Mouse (Mus musculus) cerebral cortex, adult 2 months (tissue): ENCODE data around the gene Prickle4.

Source experiments
- WGBS: fragments of 180-500 bp; shearing (Covaris S2); methylation state at CpG from one replicate; pipeline ENCODE4 v1.1.7; 2018; 5-methylcytosine and 5-hydroxymethylcytosine counted together

Prickle4 gene

DNA sequence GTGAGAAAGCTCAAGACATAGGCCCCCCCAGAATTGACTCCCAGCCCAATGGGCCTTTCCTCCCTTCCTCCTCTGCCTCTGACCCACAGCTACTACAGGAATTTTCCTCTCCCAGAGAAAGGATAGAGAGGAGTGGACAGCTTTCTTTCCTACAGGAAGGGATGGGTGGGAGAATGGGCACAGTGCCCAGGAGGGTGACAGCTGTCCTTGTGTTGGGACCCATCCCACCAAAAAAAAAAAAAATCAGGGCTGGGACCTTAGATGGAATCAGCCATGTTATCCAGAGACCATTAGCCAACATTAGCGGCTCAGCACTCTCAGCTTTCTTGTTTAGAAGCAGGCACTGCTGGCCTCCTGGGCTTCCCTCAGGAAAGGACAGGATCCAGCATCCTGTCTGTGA, 11.7 kb upstream of the Prickle4 start:
- 81% methylated on average over 1 of the region's 1 CpGs for WGBS

DNA sequence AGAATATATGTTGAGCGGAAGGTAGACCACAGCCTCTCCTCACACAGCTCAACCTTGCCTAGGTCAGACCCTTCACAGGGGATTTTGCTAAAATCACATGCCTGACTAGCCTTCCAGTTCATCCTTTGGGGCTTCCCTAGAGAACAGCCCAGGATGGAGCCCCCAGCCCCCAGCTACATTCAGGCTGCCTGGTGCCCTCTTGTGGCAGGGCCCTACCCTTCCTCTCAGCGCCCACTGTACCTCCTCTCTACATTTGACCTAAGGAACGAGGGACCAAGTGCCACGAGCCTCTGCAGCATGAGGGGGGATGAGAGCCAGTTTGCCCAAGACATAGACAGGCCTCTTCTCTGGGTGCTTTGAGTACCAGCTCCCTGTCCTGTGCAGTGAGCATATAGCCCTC, 10.2 kb upstream of the Prickle4 start:
- WGBS = 93% methylated on average over 4 of the region's 4 CpGs

DNA sequence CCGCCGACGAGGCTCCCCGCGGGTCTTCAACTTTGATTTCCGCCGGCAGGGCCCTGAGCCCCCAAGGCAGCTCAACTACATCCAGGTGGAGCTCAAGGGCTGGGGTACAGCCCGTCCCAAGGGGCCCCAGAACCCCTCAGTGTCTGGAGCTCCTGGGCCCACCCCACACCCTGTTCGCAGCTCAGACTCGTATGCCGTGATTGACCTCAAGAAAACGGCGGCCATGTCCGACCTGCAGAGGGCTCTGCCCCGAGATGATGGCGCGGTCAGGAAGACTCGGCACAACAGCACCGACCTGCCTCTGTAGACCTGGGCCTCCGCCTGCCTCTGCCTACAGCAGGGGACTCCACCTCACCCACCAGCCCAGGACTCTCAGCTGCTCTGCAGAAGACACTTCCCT, 9.0 kb upstream of the Prickle4 start:
- 66% methylated on average over 20 of the region's 20 CpGs for WGBS

DNA sequence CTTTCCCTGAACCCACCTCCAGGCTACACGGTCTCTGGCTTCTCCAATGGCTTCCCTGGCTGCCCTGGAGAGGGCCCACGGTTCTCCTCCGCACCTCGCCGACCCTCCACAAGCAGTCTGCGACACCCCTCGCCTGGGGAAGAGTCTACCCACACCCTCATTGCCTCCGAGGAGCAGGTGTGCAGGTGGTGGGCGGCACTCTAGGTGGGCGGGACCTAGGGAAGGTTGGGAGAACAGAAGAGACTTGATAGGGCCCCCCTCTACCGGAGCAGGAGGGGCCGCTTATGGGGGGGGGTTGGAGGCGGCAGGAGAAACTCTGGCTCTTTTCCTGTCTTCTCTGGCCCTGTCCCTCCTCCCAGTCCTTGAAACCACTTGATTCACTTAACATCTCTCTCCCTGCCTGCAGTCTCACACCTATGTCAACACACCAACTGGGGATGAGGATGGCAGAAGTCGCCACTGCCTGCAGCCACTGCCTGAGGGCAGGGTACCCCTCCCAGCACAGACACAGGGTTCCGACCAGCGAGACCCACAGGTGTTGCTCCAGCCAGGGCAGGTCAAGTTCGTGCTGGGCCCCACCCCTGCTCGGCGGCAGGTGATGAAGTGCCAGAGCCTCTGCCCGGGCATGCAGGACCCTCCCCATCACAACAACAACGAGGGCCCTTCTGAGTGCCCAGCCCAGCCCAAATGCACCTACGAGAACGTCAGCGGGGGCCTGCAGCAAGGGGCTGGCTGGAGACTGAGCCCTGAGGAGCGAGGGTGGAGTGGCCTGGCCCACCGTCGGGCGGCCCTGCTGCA, 8.2 kb upstream of the Prickle4 start:
- WGBS = 69% methylated on average over 28 of the region's 28 CpGs

DNA sequence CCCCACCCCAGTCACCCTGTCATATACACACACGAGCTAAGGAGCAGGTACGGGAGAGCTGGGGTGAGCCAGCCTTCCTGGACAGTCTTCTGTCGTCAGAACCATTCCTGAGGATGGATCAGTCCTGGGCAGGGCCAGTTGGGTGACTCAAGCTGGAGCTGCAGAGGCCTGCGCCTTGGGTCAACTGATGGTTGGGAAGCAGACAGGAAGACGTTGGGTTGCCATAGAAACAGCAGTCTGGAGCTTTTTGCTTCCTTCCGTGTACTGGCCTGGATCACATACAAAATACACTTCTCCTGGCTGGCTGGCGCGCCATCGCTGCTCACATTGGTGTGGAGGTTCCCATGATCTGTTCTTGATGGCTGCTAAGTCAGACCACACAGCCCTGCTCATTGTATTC, 7.3 kb upstream of the Prickle4 start:
- 66% methylated on average over 9 of the region's 9 CpGs for WGBS

DNA sequence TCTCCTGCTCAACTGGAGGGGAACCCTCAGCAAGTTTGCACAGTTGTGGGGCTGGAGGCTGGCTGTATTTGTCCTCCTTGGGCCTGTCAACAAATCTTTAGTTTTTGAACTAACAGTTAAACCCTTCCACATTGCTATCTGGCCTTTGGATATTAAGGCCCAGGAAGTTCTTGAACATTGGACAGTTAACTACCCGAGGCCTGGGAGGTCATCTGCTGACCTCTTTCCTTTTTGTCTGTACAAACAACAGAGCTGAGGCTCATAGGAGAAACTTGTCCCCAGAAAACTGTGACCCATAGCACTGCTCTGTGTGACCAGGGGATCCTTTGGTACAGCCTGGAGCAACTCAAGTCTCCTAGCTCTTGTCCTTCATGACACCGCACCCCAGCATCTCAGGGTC, 4.5 kb upstream of the Prickle4 start:
- 83% methylated on average over 2 of the region's 2 CpGs for WGBS

DNA sequence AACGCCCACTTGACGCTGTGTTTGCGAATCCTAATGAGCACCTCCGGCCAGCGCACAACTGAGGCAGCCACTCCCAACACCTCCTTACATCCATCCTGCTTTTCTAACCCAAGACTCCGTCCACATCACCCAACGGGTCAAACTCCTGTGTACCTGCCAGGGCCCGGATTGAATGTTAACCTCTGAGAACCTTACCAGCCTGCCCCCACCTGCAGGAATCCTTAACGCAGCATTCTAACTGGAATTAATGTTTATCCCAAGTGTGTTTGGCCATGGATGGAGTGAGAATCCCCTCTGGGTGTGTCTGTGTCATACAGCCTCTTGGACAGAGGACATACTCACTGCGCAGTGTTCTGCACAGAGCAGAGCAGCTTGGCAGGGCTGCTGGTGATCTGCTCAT, 3.6 kb upstream of the Prickle4 start:
- 95% methylated on average over 10 of the region's 10 CpGs for WGBS

- under 1% methylated on average over 22 of the region's 23 CpGs for WGBS
Observed at GRCm38 (mm10) chr17:47695337-47695710, 788 bp upstream of the Prickle4 start.

- WGBS = 2% methylated on average over 3 of the region's 3 CpGs
Observed at GRCm38 (mm10) chr17:47694442-47694502, 264 bp downstream of the Prickle4 start, which contains the start of gene Gm21981. TSS of gene Gm21981 (minus strand) at chr17:47694455.

- 53% methylated on average over 13 of the region's 13 CpGs for WGBS
Observed at GRCm38 (mm10) chr17:47693671-47694441, 680 bp downstream of the Prickle4 start.

DNA sequence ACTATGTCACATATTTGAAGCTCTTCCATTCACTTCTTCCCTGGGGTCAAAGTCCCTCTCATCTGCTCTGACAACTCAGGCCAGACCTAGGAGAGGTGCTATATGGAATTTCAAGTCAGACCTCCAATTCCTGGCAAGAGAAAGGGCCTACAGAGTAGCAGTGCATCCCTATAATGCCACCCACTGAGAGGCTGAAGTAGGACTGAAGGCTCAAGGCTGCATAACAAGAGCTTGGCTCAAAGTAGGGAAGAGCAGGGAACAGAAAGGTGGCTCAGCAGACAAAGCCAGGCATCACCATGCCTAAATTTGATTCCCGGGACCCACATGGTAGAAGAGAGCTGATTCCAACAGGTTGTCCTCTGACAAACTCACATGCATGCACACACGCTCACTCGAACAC, 2.9 kb downstream of the Prickle4 start:
- WGBS = 96% methylated on average over 3 of the region's 3 CpGs

GRCm38 (mm10) chr17:47689894-47690293, 4.6 kb downstream of the Prickle4 start:
- 77% methylated on average over 8 of the region's 8 CpGs for WGBS

GRCm38 (mm10) chr17:47688608-47689575, 5.6 kb downstream of the Prickle4 start, which contains the start of gene Frs3:
TSS of gene Frs3 (plus strand) at chr17:47689030.
- WGBS = 1% methylated on average over 53 of the region's 58 CpGs

DNA sequence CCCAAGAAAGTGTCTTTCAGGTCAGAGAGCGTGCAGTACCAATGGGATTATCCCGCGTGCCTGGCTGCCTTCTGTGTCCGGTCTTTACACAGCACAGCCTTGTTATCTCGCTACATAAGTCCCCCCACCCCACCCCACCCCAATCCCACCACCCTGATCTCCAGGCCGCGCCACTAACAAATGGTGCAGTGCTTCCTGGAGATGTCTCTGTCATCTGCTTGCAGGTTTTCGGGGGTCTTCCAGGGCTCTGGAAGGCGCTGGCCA, 6.3 kb downstream of the Prickle4 start, which contains the start of gene Tomm6:
TSS of gene Tomm6 (minus strand) at position 43 of the 264 bp plus-strand sequence.
- under 1% methylated on average over 9 of the region's 9 CpGs for WGBS

DNA sequence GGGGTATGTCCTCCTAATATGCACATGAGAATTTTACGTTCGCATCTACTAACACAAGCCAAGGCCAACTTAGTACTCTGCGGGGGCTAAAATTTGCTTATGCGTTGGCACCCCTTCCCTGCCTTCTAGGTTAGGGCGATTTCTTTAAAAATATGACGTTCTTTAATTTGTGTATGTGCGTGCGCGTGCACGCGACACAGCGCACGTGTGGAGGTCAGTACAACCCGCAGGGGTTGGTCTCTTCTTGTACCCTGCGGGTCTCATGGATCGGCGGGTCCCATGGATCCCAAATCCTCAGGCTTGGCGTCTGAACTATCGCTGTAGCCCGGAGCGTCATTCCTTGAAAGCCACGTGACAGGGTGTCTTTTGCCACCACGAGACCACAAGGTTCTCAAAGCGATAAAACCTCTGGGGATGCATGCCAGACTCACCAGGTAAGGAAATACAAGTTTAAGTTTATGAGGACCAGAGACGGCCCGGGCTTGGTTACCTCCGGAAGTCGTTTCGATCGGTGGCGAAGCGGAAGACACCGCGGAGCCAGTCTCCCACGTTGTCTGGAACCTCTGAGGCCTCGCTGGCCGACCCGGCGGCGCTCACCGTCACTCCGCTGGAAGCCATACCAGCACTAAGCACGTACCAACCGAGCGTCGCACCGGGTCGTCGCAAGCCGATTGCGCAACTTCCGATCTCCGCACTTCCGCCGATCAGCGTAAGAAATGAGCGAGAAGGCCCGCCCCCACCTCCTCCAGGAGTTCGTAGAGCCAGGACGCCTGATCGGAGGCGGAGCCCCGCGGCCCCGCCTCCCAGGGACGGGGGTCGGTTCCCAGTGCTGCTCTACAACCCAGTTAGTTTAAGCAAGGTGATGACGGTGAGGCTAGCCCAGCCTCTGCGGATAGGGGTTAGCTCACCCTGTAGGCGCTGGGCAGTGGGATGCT, 6.9 kb downstream of the Prickle4 start:
- under 1% methylated on average over 70 of the region's 70 CpGs for WGBS

- WGBS = 83% methylated on average over 4 of the region's 4 CpGs
Observed at GRCm38 (mm10) chr17:47682836-47683235, 11.7 kb downstream of the Prickle4 start.

DNA sequence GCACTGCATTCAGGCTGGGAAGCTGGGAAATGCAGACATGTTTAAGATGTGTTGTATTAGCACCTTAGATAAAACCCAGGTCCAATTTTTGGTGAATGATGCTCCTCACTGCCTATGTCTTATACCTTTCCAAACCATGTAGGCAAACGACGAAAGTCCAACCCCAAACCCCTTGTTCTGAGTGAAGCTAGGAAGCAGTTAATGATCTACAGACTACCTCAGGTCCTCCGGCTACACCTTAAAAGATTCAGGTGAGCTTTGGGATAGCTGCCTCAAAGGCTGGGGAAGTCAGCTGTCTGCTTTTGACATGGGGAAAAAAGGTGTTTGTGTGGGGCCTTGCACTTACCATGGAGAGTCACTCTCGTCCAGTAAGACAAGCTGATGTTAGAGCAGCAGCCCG, 15.8 kb downstream of the Prickle4 start:
- 87% methylated on average over 5 of the region's 5 CpGs for WGBS

DNA sequence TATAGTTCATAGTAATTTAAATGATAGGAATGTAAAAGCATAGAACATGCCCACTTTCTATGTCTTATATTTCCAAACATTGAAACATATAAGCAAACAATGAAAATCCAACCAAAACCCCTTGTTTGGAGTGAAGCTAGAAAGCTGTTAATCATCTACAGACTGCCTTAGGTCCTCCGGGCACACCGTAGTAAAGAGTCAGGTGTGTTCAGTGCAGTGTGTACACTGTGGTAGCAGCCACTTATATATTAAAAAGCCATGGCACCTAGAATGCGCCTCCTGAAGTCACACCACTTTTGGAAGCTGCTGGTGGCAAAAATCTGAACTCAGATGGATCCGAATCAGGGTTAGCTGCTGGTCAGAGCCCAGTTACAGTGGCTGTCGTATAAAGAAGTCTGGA, 16.3 kb downstream of the Prickle4 start:
- WGBS = 98% methylated on average over 5 of the region's 5 CpGs

GRCm38 (mm10) chr17:47676581-47676980, 18.0 kb downstream of the Prickle4 start:
- 17% methylated on average over 9 of the region's 9 CpGs for WGBS

DNA sequence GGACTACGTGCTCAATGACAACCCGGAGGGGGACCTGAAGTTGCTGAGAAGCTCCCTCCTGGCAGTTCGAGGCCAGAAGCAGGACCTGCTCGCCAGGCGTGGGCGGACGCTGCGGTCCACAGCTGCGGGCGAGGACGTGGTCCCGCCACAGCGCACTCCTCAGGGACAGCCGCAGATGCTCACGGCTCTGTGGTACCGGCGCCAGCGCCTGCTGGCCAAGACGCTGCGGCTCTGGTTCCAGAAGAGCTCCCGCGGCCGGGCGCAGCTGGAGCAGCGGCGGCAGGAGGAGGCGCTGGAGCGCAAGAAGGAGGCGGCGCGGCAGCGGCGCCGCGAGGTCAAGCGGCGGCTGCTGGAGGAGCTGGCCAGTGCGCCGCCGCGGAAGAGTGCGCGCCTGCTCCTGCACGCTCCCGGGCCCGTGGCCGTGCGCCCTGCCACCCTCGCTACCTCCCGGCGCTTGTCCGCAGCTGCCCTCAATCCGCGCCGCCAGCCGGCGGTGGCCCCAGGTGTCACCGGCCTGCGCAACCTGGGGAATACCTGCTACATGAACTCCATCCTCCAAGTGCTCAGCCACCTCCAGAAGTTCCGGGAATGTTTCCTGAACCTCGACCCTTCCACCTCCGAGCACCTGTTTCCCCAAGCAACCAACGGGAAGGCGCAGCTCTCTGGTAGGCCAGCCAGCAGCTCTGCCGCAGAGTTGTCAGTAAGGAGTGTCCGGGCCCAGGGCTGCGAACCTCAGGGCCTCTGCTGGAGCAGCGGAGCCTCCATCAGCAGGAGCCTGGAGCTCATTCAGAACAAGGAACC, 22.0 kb downstream of the Prickle4 start:
- WGBS = 11% methylated on average over 68 of the region's 68 CpGs

- WGBS = 29% methylated on average over 14 of the region's 14 CpGs
Observed at GRCm38 (mm10) chr17:47671988-47672310, 22.6 kb downstream of the Prickle4 start.
